Mouse (Mus musculus): ENCODE measurements around the gene Gpt2. TPM values are rescaled to one million over a fixed set of nuclear protein-coding genes. Genes with fewer than 3 reads are reported as not detected.

Gpt2 gene
- polyA plus RNA-seq, 1 experiment from 2014 or later = 47.7 TPM

DNA sequence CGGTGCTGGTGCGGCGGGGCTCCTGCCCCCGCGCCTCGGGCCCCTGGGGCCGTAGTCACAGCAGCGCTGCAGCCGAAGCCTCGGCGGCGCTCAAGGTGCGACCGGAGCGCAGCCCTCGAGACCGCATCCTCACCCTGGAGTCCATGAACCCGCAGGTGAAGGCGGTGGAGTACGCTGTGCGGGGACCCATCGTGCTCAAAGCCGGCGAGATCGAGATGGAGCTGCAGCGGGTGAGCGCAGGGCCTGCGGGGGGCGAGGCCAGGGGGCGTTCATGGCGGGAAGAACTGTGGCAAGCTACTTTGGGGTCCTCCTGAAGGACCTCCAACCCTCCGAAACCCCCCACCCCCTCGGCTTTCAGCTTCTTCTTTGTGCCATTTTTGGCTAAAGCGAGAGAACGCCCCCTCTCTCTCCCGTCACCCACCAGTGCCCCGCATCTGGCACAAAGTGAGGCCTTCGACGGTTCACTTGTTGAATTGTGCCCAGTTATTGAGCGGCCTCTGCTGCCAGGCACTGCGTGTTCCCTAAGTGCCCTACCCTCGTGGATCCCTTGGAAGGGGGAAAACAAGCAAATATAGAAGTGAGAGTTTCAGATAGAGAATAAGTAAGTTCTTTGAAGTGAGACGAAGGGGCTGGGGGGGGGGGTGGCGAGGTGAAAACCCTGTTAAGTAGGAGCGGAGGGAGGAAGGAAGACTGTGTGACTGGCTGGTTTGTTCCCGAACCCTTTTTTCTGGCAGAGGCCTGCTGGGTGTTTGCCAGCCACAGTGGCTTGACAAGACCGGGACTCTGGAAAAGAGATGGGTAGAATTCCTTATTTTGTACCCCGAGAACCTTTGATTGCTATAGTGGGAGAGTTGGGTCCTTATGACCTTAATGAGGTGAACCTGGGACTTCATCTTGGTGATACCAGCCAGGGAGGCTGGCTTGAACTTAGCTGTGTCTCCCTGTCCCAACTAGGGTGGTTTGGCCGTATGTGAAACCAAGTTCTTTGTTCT lies 860 bp downstream of the Gpt2 start:
- Histone ChIP-seq H3K27ac (peak overlapping the region; percentile 83), H3K36me3 (peaks cover 5% of the 10 kb centered on the region), H3K4me3 (peak overlapping the region; percentile 90), H3K4me2 (peak overlapping the region; percentile 88), H3K9ac (peak overlapping the region; percentile 94), H3K4me1 (replicated peaks) (peaks cover 17% of the 10 kb centered on the region), H3K27me3 (no peaks in the 10 kb centered on the region), H3K9me3 (no peaks in the 10 kb centered on the region)
- peak; percentile 37 for ATAC-seq (ENCODE audit: low FRiP score)
- WGBS = 6% methylated on average over 49 of the region's 49 CpGs

DNA sequence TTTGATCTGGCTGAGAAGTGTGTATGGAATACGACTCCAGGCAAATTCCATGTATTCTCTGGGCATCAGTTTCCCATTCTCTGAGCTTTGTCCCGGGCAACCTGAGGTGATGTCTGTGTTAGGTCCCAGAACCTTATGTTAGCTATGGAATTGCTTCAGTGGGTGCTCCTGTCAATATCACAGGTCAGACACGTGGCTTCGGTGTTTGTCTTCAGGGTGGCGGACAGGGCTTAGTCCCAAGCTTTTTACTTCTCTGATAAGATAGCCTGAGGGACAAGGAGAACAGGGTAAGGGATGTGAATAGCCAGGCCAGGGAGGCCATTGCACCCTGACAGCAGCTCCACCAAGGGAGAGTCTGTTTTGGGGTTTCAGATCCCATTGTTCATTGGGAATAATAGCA lies 3.7 kb downstream of the Gpt2 start:
- no peak overlapping the region for H3K4me3 ChIP-seq
- 91% methylated on average over 5 of the region's 5 CpGs for WGBS
- ATAC-seq (ENCODE audit: low FRiP score) = no peak
- H3K36me3 ChIP-seq = peaks cover 5% of the 10 kb centered on the region
- no peak overlapping the region for H3K9ac ChIP-seq
- no peak overlapping the region for H3K27ac ChIP-seq
- peaks cover 37% of the 10 kb centered on the region for H3K4me1 ChIP-seq (replicated peaks)
- H3K9me3 ChIP-seq = no peaks in the 10 kb centered on the region
- no peaks in the 10 kb centered on the region for H3K27me3 ChIP-seq
- H3K4me2 ChIP-seq = no peak overlapping the region

DNA sequence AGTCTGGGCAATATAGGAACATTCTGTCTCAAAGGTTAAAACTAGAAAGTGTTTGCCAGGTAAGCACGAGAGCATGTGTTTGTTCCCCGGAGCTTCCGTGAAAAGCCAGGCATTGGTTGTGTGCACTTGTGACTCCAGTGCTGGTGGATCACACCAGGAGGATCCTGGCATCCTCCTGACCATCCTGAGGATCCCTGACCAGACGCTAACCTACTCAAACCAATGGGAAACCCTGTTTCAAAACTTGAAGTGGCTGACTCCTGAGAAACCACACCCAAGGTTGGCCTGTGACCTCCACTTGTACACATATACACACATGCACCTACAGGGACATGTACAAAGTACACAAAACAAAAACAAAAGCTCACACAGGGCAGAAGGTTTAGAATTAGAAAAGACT lies 4.4 kb downstream of the Gpt2 start:
- Histone ChIP-seq H3K9ac (no peak overlapping the region), H3K4me2 (no peak overlapping the region), H3K4me3 (no peak overlapping the region), H3K36me3 (peaks cover 5% of the 10 kb centered on the region), H3K4me1 (replicated peaks) (peaks cover 41% of the 10 kb centered on the region), H3K27me3 (no peaks in the 10 kb centered on the region), H3K27ac (no peak overlapping the region), H3K9me3 (no peaks in the 10 kb centered on the region)
- WGBS = 94% methylated on average over 4 of the region's 4 CpGs
- ATAC-seq (ENCODE audit: low FRiP score) = no peak

DNA sequence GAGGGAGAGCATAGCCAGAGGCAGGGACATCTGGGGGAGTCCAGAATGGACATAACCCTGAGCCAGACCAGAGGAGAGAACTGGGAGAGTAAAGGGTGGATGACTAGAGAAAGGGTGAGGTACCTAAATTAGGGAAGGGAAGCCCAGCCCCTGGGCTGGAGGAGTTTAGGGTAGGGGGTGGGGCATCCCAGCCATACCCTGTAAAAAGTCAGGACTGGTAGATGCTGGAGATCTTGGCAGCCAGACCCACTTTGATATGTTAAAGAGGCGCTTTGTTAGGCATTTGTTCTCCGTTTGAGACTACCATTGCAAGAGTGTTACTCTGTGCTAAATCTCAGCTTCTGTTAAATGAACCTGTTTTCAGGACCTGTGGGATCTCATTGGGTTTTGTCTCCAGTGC lies 6.2 kb downstream of the Gpt2 start:
- Histone ChIP-seq H3K4me3 (no peak overlapping the region), H3K27me3 (no peaks in the 10 kb centered on the region), H3K9ac (no peak overlapping the region), H3K36me3 (peaks cover 11% of the 10 kb centered on the region), H3K27ac (peak overlapping the region; percentile 71), H3K4me1 (replicated peaks) (peaks cover 38% of the 10 kb centered on the region), H3K9me3 (no peaks in the 10 kb centered on the region), H3K4me2 (no peak overlapping the region)
- ATAC-seq (ENCODE audit: low FRiP score) = no peak
- WGBS = 21% methylated on average over 2 of the region's 2 CpGs

DNA sequence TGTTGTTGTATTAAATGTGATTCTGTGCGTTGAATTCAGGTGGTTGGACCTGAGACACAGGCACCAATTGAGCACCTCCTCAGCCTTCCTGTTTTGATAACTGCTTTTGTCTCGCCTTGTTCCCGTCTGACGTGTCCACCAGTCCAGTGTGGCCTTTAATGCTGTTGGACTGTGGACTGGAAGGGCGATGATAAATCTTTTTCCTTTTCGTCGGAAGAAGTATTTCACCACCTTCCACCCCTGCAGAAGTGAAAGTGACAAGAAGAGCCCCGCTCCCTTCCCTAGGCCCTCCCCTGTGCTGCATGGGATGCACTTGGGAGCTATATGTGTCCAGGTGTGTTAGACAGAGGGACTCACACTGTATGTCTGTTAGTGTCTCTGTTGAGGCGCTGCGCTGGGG lies 8.1 kb downstream of the Gpt2 start:
- Histone ChIP-seq H3K9ac (no peak overlapping the region), H3K27me3 (no peaks in the 10 kb centered on the region), H3K27ac (peak overlapping the region; percentile 83), H3K4me3 (no peak overlapping the region), H3K4me2 (no peak overlapping the region), H3K36me3 (peaks cover 29% of the 10 kb centered on the region), H3K4me1 (replicated peaks) (peaks cover 34% of the 10 kb centered on the region), H3K9me3 (no peaks in the 10 kb centered on the region)
- ATAC-seq (ENCODE audit: low FRiP score) = no peak; the same call in 1 of the 2 replicates
- 90% methylated on average over 10 of the region's 10 CpGs for WGBS

DNA sequence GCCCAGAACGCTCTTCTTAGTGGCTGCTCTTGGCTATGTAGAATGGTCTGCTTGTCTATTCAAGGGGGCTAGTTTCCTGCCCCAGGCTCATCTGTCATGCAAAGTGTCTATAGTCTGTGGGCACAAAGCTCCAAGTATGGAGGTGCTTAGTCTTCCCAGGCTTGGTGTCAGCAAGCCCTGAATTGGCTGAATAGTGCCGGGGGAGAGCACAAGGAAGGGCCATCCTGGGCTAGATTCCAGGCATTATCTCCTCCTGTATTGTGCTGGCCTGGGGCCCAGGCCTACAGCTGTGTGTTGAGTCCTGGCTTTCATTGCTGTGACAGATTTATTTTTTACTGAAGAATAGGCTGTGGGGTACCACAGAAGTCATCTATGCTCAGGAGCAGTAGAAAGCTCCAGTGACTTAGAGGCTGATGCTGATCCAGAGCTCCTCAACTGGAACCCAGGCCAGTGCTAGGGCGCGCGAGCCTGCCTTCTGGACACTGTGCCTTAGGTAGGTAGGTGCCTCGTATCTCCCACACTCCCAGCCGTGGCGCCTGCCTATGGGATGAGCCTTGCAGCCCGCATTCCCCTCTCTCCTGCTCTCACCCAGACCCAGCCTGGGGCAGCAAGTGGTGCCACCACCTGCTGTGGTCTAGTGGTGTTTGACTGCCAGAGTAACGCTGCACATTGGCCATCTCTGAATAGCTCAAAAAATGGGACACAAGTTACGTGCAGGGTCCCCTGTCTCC lies 8.7 kb downstream of the Gpt2 start:
- Histone ChIP-seq H3K4me3 (no peak overlapping the region), H3K9ac (0 out of 2 replicates have a peak overlapping the region, but pooled peaks have one; percentile 36), H3K36me3 (peaks cover 36% of the 10 kb centered on the region), H3K4me1 (replicated peaks) (peaks cover 32% of the 10 kb centered on the region), H3K4me2 (no peak overlapping the region), H3K27ac (peak overlapping the region; percentile 83), H3K9me3 (no peaks in the 10 kb centered on the region), H3K27me3 (no peaks in the 10 kb centered on the region)
- peak; percentile 90 for ATAC-seq (ENCODE audit: low FRiP score)
- WGBS = 60% methylated on average over 11 of the region's 11 CpGs

DNA sequence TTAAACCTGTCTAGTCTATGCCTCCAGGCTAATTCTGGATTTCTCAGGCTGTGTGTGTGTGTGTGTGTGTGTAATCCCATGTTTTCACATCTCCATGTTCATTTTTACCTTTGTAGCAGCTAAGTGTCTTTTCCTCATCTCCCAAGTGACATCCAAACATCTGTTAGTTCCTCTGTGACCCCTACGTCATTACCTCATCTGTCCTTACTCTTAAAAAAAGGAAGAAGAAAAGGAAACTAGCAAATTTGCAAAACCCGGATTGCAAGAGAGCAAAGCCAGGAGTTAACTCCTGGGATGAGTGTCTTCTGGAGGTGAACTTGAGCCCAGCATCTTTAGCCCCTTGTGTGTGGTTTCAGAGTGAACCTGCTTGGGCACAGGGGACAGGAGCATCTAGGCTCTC lies 10.0 kb downstream of the Gpt2 start:
- H3K27ac ChIP-seq = peak overlapping the region; percentile 83
- no peaks in the 10 kb centered on the region for H3K9me3 ChIP-seq
- no peak for ATAC-seq (ENCODE audit: low FRiP score)
- no peak overlapping the region for H3K4me2 ChIP-seq
- 0 out of 2 replicates have a peak overlapping the region, but pooled peaks have one; percentile 24 for H3K9ac ChIP-seq
- H3K27me3 ChIP-seq = no peaks in the 10 kb centered on the region
- H3K4me1 ChIP-seq (replicated peaks) = peaks cover 30% of the 10 kb centered on the region
- H3K36me3 ChIP-seq = peaks cover 41% of the 10 kb centered on the region
- no peak overlapping the region for H3K4me3 ChIP-seq
- 75% methylated on average over 2 of the region's 2 CpGs for whole genome bisulfite sequencing

DNA sequence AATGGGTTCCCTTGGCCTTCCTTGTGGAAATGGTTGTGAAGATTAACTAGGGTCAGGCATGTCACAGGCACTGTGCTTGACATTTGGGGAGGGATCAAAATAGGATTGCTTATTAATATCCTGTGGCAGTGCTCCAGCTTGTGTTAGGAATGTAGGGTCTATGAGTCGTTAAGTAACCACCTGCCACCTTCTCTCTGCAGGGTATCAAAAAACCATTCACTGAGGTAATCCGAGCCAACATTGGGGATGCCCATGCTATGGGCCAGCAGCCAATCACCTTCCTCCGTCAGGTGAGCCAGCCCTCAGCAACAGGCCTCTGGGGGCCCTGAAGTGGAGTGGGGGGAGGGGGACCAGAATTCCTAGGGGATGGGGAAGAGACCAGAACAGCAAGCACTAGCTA lies 10.7 kb downstream of the Gpt2 start:
- Histone ChIP-seq H3K4me2 (no peak overlapping the region), H3K9me3 (no peaks in the 10 kb centered on the region), H3K4me1 (replicated peaks) (peaks cover 30% of the 10 kb centered on the region), H3K9ac (no peak overlapping the region), H3K27ac (no peak overlapping the region), H3K4me3 (no peak overlapping the region), H3K27me3 (no peaks in the 10 kb centered on the region), H3K36me3 (peaks cover 48% of the 10 kb centered on the region)
- WGBS = 54% methylated on average over 3 of the region's 3 CpGs
- no peak for ATAC-seq (ENCODE audit: low FRiP score)

DNA sequence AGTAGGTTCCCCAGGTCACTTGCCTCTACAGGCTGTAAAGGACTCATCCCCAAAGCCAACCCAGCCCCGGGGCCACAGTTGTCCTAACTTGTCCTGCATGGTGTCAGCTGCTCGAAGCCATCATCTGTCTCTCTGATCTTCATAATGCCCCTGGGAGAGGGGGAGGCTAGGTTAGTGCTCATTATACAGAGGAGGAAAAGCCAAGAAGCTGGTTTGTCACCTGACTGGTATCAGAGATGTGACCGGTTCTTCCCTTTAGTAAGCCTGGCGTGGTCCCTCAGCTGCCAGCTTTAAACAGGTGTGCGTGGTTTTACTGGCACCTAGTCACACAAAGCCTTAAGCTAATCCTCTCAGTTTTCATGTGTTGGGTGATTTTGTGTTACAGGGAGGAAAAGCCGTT lies 12.3 kb downstream of the Gpt2 start:
- peaks cover 21% of the 10 kb centered on the region for H3K4me1 ChIP-seq (replicated peaks)
- H3K4me2 ChIP-seq = no peak overlapping the region
- WGBS = 92% methylated on average over 6 of the region's 6 CpGs
- no peaks in the 10 kb centered on the region for H3K9me3 ChIP-seq
- no peak overlapping the region for H3K4me3 ChIP-seq
- no peak for ATAC-seq (ENCODE audit: low FRiP score)
- no peak overlapping the region for H3K27ac ChIP-seq
- H3K27me3 ChIP-seq = no peaks in the 10 kb centered on the region
- peaks cover 64% of the 10 kb centered on the region for H3K36me3 ChIP-seq
- H3K9ac ChIP-seq = no peak overlapping the region

DNA sequence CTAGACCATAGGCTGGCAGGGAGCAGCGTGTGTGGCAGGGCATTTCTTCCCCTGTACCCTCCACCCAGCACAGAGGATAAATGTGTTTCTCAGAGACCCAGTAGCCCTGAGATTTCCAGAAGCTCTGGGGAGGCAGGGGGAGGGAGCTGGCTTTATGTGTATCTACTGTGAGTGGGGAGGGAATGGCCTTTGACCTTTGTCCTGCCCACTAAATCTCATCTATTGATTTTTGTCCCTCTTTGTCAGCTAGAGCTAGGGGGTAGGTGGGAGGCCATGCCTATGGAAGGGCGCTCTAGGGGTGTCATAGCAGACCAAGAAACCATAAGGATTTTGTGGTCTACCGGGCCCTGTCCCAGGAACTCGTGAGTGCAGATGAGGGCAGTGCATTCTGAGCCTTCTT lies 14.2 kb downstream of the Gpt2 start:
- no peak for ATAC-seq (ENCODE audit: low FRiP score)
- no peak overlapping the region for H3K9ac ChIP-seq
- H3K4me2 ChIP-seq = no peak overlapping the region
- H3K9me3 ChIP-seq = no peaks in the 10 kb centered on the region
- 76% methylated on average over 4 of the region's 4 CpGs for WGBS
- no peak overlapping the region for H3K4me3 ChIP-seq
- peaks cover 6% of the 10 kb centered on the region for H3K4me1 ChIP-seq (replicated peaks)
- H3K27me3 ChIP-seq = no peaks in the 10 kb centered on the region
- H3K27ac ChIP-seq = no peak overlapping the region
- peaks cover 82% of the 10 kb centered on the region for H3K36me3 ChIP-seq

DNA sequence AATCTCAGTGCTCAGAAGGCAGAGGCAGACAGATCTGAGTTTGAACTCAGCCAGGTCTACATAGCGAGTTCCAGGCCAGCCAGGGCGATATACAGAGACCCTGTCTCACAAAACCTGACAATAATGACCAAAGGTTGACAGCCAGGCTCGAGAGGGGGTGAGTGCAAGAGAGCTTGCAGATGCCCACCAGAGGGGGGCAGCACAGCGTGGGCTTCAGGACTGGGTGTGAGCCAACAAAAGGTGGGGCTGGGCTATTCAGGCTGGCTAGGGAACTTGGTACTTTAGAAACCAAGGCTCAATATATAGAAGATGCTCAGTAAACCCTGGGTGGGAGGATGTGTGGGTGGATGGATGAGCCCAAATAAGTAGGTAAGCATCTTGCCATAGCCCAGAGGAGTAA lies 16.3 kb downstream of the Gpt2 start:
- Histone ChIP-seq H3K9ac (no peak overlapping the region), H3K4me3 (no peak overlapping the region), H3K4me1 (replicated peaks) (peaks cover 3% of the 10 kb centered on the region), H3K4me2 (no peak overlapping the region), H3K9me3 (no peaks in the 10 kb centered on the region), H3K27ac (no peak overlapping the region), H3K36me3 (peaks cover 94% of the 10 kb centered on the region), H3K27me3 (no peaks in the 10 kb centered on the region)
- no peak for ATAC-seq (ENCODE audit: low FRiP score)
- 82% methylated on average over 4 of the region's 4 CpGs for WGBS

DNA sequence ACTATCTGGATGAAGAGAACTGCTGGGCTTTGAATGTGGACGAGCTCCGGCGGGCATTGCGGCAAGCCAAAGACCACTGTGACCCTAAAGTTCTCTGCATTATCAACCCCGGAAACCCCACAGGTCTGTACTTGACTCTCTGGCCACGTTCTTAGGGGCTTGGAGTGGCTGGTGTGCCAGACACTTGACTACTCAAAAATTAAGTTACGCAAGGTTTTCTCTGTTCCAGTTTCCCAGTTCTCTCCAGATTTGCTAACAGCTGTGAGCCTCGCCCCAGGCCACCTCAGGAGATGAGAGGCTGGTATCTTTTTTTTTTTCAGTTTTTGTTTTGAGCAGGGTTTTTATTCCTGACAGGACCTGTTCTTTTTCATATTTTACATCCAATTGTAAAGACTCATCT lies 19.9 kb downstream of the Gpt2 start:
- H3K4me3 ChIP-seq = no peak overlapping the region
- no peaks in the 10 kb centered on the region for H3K9me3 ChIP-seq
- no peak overlapping the region for H3K9ac ChIP-seq
- peaks cover 95% of the 10 kb centered on the region for H3K36me3 ChIP-seq
- H3K27me3 ChIP-seq = no peaks in the 10 kb centered on the region
- peak overlapping the region; percentile 62 for H3K27ac ChIP-seq
- peaks cover 3% of the 10 kb centered on the region for H3K4me1 ChIP-seq (replicated peaks)
- 89% methylated on average over 8 of the region's 8 CpGs for WGBS
- ATAC-seq (ENCODE audit: low FRiP score) = no peak
- no peak overlapping the region for H3K4me2 ChIP-seq

Data from hindbrain, embryonic 13.5 days (tissue).